Mouse (Mus musculus): ENCODE results near the gene Gm3409. TPM values are rescaled to one million over a fixed set of nuclear protein-coding genes. Genes with fewer than 3 reads are reported as not detected.

The Gm3409 gene
- total RNA-seq (2023) = not detected in 4 replicates

GRCm38 (mm10) chr5:146537347-146537746 is at the start of gene Gm3409:
Gene Gm3409, plus strand, starts transcription at chr5:146537647.

GRCm38 (mm10) chr5:146491063-146491462 is 46.4 kb upstream of the Gm3409 start, which contains the start of gene Gm6370:
Gene Gm6370, plus strand, starts transcription at chr5:146491363.

GRCm38 (mm10) chr5:146502099-146502498 is 35.3 kb upstream of the Gm3409 start, which contains the start of gene 4930449I24Rik:
Gene 4930449I24Rik, plus strand, starts transcription at chr5:146502399.

DNA sequence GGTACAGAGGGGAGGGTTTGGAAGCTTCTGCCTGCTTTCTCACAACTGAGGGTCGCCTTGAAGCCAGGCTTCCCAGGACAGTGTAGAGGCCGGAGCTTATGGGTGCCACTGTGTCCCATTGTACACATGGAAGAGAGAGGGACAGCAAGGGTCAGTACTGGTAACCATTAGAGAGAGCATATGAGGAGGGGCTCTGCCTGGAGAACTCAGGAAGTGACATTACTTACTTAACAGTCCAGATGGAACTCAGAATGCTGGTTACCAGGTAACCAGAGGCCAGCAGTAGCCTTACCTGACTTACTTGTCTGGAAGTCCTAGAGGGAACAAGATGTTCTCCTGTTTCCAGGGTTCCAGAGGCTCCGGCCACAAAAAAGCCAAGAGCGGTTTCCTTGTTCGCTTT is 23.6 kb upstream of the Gm3409 start, which contains the start of gene Gm3402:
Gene Gm3402 (plus strand): TSS at position 301 of the 400 bp plus-strand sequence.

DNA sequence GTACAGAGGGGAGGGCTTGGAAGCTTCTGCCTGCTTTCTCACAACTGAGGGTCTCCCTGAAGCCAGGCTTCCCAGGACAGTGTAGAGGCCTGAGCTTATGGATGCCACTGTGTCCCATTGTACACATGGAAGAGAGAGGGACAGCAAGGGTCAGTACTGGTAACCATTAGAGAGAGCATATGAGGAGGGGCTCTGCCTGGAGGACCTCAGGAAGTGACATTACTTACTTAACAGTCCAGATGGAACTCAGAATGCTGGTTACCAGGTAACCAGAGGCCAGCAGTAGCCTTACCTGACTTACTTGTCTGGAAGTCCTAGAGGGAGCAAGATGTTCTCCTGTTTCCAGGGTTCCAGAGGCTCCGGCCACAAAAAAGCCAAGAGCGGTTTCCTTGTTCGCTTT is 11.9 kb upstream of the Gm3409 start, which contains the start of gene Gm3404:
Gene Gm3404 (plus strand): TSS at position 301 of the 400 bp plus-strand sequence.

DNA sequence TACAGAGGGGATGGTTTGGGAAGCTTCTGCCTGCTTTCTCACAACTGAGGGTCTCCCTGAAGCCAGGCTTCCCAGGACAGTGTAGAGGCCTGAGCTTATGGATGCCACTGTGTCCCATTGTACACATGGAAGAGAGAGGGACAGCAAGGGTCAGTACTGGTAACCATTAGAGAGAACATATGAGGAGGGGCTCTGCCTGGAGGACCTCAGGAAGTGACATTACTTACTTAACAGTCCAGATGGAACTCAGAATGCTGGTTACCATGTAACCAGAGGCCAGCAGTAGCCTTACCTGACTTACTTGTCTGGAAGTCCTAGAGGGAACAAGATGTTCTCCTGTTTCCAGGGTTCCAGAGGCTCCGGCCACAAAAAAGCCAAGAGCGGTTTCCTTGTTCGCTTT is 18.4 kb downstream of the Gm3409 start, which contains the start of gene Gm3415:
Gene Gm3415 (plus strand): TSS at position 301 of the 400 bp plus-strand sequence.

DNA sequence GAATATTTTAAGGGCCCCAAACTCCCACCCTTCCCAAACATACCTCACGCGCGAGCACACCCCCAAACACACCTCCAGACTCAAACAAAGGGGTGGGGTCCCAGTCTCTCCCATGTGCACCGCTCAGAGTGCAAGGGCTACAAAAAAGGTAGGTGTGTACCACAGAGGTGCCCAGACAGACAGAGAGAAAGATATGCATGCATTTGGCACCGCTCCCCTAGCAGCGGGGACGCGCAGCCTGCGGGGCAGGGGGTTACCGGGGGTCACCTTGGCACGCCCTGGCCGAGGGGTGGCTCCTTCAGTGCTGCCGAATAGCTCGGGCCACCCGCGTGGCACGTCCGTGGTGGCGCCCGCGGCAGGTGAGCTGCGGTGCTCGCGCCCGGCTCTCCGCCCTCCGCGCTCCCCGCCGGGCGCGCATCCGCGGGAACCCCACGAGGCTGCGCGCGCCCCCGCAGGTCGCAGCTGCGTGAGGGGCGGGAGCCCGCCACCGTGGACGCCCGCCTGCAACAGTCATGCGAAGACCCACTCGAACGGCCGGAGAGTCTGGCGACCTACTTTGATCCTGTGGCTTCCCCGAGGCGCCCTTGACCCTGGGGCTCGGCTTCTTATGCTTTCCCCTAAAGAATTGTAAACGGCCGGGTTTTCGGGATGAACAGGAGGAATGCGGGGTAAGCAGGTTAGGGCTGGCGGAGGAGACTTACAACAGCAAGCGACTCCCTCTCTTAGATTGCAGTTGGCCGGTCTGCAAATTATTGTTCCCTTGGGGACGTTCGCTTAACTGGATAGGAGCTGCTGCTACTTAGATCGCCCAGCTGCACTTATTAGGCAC is 47.2 kb downstream of the Gm3409 start, which contains the start of gene Gpr12:
Gene Gpr12 (minus strand): TSS at position 762 of the 829 bp plus-strand sequence.

Other genes with a start within 250 kb of the Gm3409 start
- gene Wasf3, start 152.7 kb upstream of the Gm3409 start, total RNA-seq (2023) = not detected in 4 replicates
- not detected in 4 replicates for gene Gm6408, start 55.7 kb upstream of the Gm3409 start, total RNA-seq (2023)
- not detected in 4 replicates for gene Gm6370, start 46.3 kb upstream of the Gm3409 start, total RNA-seq (2023)
- not detected in 4 replicates for gene 4930449I24Rik, start 35.2 kb upstream of the Gm3409 start, total RNA-seq (2023)
- gene Gm3402, start 23.5 kb upstream of the Gm3409 start, total RNA-seq (2023) = not detected in 4 replicates
- gene Gm3404, start 11.8 kb upstream of the Gm3409 start, total RNA-seq (2023) = not detected in 4 replicates
- not detected in 4 replicates for gene Gm3415, start 18.5 kb downstream of the Gm3409 start, total RNA-seq (2023)
- gene Gpr12, start 47.6 kb downstream of the Gm3409 start, total RNA-seq (2023) = not detected in 4 replicates